In genomic region chr3:135594238-135594917, GRCm38 (mm10) we compare ENCODE assay signal across 9 mouse cellular contexts.
A peak's percentile ranks its signal among the peaks of the same experiment; 100 is the strongest.
DNase-seq lines count a peak whose midpoint lies in the region; ATAC-seq and TF ChIP-seq lines count a peak whose summit lies in the region.
"Had no signal": no experiment of that assay in that cellular context is flagged by ENCODE, and none has a peak within 500 bp of the region (broad histone marks: within the 10 kb centered on the region; RNA-seq: fewer than 3 reads in every experiment).

No protein-coding gene starts in this region.

- WGBS in heart, embryonic 15.5 days = 62% methylated on average over 21 of the region's 21 CpGs
- 47% methylated on average over 21 of the region's 21 CpGs for WGBS in bone marrow, adult 2 months

- no peaks in the 10 kb centered on the region for H3K27me3 ChIP-seq in heart, embryonic 15.5 days
- H3K27me3 ChIP-seq: megakaryocyte, embryonic 14.5 days had no signal

- intact Hi-C loops in heart, postnatal 14 days (cut with DNase I) = no loop called here

- peaks cover 54% of the 10 kb centered on the region for H3K36me3 ChIP-seq in heart, embryonic 15.5 days

- H3K4me2 ChIP-seq in heart, embryonic 15.5 days = no peak overlapping the region

- peak overlapping the region; percentile 10; the same call in 1 of the 2 replicates for H3K27ac ChIP-seq in heart, embryonic 15.5 days
- H3K27ac ChIP-seq in bone marrow, adult 2 months (ENCODE audit: control insufficient read depth, insufficient read depth, low read depth, low read length, poor library complexity) = peak overlapping the region; percentile 34; the same call in 1 of the 2 replicates

- no peak for DNase-seq in heart, postnatal 14 days
- peak; percentile 78 for DNase-seq in A20 (ENCODE audit: low read depth, low spot score)
- DNase-seq in lung, postnatal 4 days = peak; percentile 58 to 73
- no peak for DNase-seq in right cerebral cortex, postnatal 4 days
- no peak for DNase-seq in embryo, embryonic 10 days (ENCODE audit: low spot score)
- DNase-seq in urinary bladder, postnatal 25 days (ENCODE audit: low spot score) = no peak

- H3K9ac ChIP-seq in heart, embryonic 15.5 days = no peak overlapping the region

- H3K9me3 ChIP-seq in heart, embryonic 15.5 days (replicated peaks) = no peaks in the 10 kb centered on the region
- H3K9me3 ChIP-seq: megakaryocyte, embryonic 14.5 days had no signal

- peak; percentile 22; the same call in 1 of the 2 replicates for TF ChIP-seq CTCF in bone marrow, adult 2 months (IDR thresholded peaks at IDR 0.05; ENCODE audit: control insufficient read depth, insufficient read depth, low read length)

- ATAC-seq in heart, embryonic 15.5 days (replicated peaks; ENCODE audit: insufficient number of reproducible peaks, insufficient read depth, low FRiP score, low read depth) = no peak; the same call in 1 of the 2 replicates

- no peak overlapping the region for H3K4me3 ChIP-seq in heart, embryonic 15.5 days
- no peak overlapping the region for H3K4me3 ChIP-seq in bone marrow, adult 2 months (replicated peaks; ENCODE audit: control insufficient read depth, low read depth, low read length)
- H3K4me3 ChIP-seq: megakaryocyte, embryonic 14.5 days had no signal

- no peak for TF ChIP-seq POLR2A in bone marrow, adult 2 months (IDR thresholded peaks at IDR 0.05; ENCODE audit: borderline replicate concordance, control insufficient read depth, low read depth, low read length)

- H3K4me1 ChIP-seq in heart, embryonic 15.5 days (replicated peaks) = peaks cover 10% of the 10 kb centered on the region; the same call in 1 of the 2 replicates
- H3K4me1 ChIP-seq in bone marrow, adult 2 months (ENCODE audit: control insufficient read depth, insufficient read depth, low read length) = peaks cover 10% of the 10 kb centered on the region

Comparison
In these comparisons a context has a peak if more than half of its experiments do, and no peak if none do; other contexts are left out.
1. DNase-seq: peak in A20 (single experiment) and lung, postnatal 4 days (2 of 2); none in heart, postnatal 14 days (0 of 2), right cerebral cortex, postnatal 4 days (single experiment), embryo, embryonic 10 days (single experiment) and urinary bladder, postnatal 25 days (single experiment).